Mouse (Mus musculus): ENCODE data around the gene Ttc30a1. TPM values are rescaled to one million over a fixed set of nuclear protein-coding genes. Genes with fewer than 3 reads are reported as not detected.
"Not testable (repeated sequence)": the region's sequence is repeated elsewhere in the genome, so short reads cannot be mapped to it uniquely, and the experiment has no call there.

The Ttc30a1 gene
- polyA plus RNA-seq, 1 experiment, result not detected

- 41% methylated on average over 4 of the region's 4 CpGs for WGBS
- H3K4me3 ChIP-seq (ENCODE audit: insufficient read depth, low read depth, low read length), result no peak overlapping the region
- TF ChIP-seq CTCF (IDR thresholded peaks at IDR 0.05; ENCODE audit: insufficient read depth, low read depth, low read length) (no peak), POLR2A (IDR thresholded peaks at IDR 0.05; ENCODE audit: insufficient read depth, low read depth, low read length) (no peak)
- peak overlapping the region; percentile 6 for H3K27ac ChIP-seq (ENCODE audit: insufficient read depth, low read depth, low read length)
- H3K4me1 ChIP-seq (ENCODE audit: control insufficient read depth, insufficient read depth, low read length), result peaks cover 10% of the 10 kb centered on the region
Measured at GRCm38 (mm10) chr2:75988378-75988777, 6.6 kb upstream of the Ttc30a1 start.

DNA sequence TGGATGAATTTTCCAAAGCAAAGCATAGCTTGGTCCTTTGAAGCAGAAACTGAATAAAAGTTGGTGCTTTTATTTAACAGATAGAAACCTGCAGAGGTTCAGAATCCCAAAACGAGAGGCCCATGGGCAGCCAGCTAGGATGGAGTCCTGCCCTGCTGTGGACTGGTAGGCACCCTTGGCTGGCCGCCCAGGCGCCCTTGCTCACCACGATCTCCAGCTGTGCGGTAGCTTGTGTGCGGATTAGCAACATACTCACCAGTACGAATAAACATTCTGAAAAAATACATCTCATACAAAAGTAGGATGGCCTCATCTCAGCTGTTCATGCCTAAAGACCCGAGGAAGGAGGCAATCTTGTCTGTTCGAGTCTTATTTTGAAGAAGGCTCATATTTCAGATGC, 6.0 kb upstream of the Ttc30a1 start:
- 58% methylated on average over 9 of the region's 9 CpGs for WGBS
- H3K27ac ChIP-seq (ENCODE audit: insufficient read depth, low read depth, low read length), result no peak overlapping the region
- TF ChIP-seq CTCF (IDR thresholded peaks at IDR 0.05; ENCODE audit: insufficient read depth, low read depth, low read length), result no peak
- no peak for TF ChIP-seq POLR2A (IDR thresholded peaks at IDR 0.05; ENCODE audit: insufficient read depth, low read depth, low read length)
- H3K4me1 ChIP-seq (ENCODE audit: control insufficient read depth, insufficient read depth, low read length), result peaks cover 10% of the 10 kb centered on the region
- no peak overlapping the region for H3K4me3 ChIP-seq (ENCODE audit: insufficient read depth, low read depth, low read length)

DNA sequence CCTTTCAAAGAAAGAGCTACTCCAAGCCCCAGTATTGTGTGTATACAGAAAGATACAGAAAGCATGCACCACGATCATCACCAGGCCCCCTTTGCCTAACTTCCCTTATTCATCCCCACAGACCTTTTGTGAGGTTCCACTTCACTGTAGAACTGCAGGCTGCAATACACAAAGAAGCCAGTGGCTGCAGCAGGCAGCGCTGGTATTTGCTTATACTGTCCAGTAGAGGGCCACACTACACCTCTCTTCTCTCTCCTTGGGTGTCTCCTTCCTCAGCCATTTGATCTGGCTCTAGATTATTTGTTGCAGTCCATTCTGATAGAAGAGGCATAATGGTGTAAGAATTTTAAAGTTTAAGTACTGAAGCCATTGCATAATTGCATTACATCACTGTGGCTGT, 3.4 kb upstream of the Ttc30a1 start:
- TF ChIP-seq CTCF (IDR thresholded peaks at IDR 0.05; ENCODE audit: insufficient read depth, low read depth, low read length) (peak; percentile 26; the same call in 1 of the 2 replicates), POLR2A (IDR thresholded peaks at IDR 0.05; ENCODE audit: insufficient read depth, low read depth, low read length) (no peak)
- Histone ChIP-seq H3K4me3 (ENCODE audit: insufficient read depth, low read depth, low read length) (no peak overlapping the region), H3K4me1 (ENCODE audit: control insufficient read depth, insufficient read depth, low read length) (peaks cover 10% of the 10 kb centered on the region; the same call in 1 of the 2 replicates), H3K27ac (ENCODE audit: insufficient read depth, low read depth, low read length) (no peak overlapping the region)
- WGBS, result 3% methylated on average over 2 of the region's 2 CpGs

GRCm38 (mm10) chr2:75983847-75984246, 2.1 kb upstream of the Ttc30a1 start:
- WGBS, result 87% methylated on average over 3 of the region's 3 CpGs
- TF ChIP-seq POLR2A (IDR thresholded peaks at IDR 0.05; ENCODE audit: insufficient read depth, low read depth, low read length) (no peak), CTCF (IDR thresholded peaks at IDR 0.05; ENCODE audit: insufficient read depth, low read depth, low read length) (no peak)
- no peak overlapping the region for H3K27ac ChIP-seq (ENCODE audit: insufficient read depth, low read depth, low read length)
- H3K4me3 ChIP-seq (ENCODE audit: insufficient read depth, low read depth, low read length), result no peak overlapping the region
- H3K4me1 ChIP-seq (ENCODE audit: control insufficient read depth, insufficient read depth, low read length), result peaks cover 10% of the 10 kb centered on the region; the same call in 1 of the 2 replicates

- Histone ChIP-seq H3K4me1 (ENCODE audit: control insufficient read depth, insufficient read depth, low read length) (peaks cover 10% of the 10 kb centered on the region; the same call in 1 of the 2 replicates), H3K4me3 (ENCODE audit: insufficient read depth, low read depth, low read length) (no peak overlapping the region), H3K27ac (ENCODE audit: insufficient read depth, low read depth, low read length) (no peak overlapping the region)
- no peak for TF ChIP-seq CTCF (IDR thresholded peaks at IDR 0.05; ENCODE audit: insufficient read depth, low read depth, low read length)
- TF ChIP-seq POLR2A (IDR thresholded peaks at IDR 0.05; ENCODE audit: insufficient read depth, low read depth, low read length), result no peak
- 98% methylated on average over 3 of the region's 3 CpGs for WGBS
Measured at GRCm38 (mm10) chr2:75983091-75983490, 1.3 kb upstream of the Ttc30a1 start.

DNA sequence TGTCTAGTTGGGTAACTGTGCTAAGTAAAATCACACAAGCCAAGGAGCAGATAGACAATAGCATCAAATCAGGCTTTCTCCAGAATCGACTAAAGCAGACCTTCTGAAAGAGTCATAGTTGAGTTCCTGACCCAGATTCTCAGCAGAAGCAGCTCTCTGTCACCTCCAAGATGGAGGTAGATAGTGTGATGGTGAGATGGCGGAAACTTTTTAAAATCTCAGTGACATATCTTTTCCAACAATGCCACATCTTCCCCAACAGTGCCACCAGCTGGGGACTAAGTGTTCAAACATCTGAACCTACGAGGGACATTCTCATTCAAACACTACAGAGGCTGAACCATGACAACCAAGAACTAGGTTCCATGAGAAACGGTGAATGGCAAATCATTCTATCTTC, 859 bp upstream of the Ttc30a1 start:
- Histone ChIP-seq H3K27ac (ENCODE audit: insufficient read depth, low read depth, low read length) (no peak overlapping the region), H3K4me3 (ENCODE audit: insufficient read depth, low read depth, low read length) (no peak overlapping the region), H3K4me1 (ENCODE audit: control insufficient read depth, insufficient read depth, low read length) (peaks cover 8% of the 10 kb centered on the region; the same call in 1 of the 2 replicates)
- WGBS, result 95% methylated on average over 4 of the region's 4 CpGs
- TF ChIP-seq CTCF (IDR thresholded peaks at IDR 0.05; ENCODE audit: insufficient read depth, low read depth, low read length) (no peak), POLR2A (IDR thresholded peaks at IDR 0.05; ENCODE audit: insufficient read depth, low read depth, low read length) (no peak)

DNA sequence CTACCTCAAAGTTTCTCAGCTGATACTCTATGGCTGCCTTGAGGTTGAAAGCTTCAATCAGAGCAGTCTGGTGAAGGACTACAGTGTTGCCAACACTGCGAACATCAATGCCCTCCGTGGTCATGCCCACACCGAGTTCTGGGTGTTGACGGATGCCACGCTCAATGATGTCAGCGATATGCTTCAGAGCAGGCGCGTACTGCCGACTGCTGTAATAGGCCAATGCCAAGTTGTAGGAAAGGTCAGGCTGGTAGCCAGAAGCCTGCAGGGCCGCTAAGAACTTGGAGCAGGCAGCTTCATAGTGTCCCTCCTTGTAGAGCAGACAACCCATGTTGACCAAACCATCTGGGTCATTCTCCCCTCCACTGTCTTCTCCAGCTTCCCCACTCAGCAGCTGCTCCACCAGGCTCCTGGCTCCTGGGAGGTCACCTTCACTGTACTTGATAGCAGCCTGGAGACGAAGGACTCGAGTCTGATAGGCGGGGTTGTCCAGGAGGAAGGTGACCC, 781 bp downstream of the Ttc30a1 start:
- peak overlapping the region; percentile 52 for H3K4me3 ChIP-seq (ENCODE audit: insufficient read depth, low read depth, low read length)
- H3K27ac ChIP-seq (ENCODE audit: insufficient read depth, low read depth, low read length); H3K4me1 ChIP-seq (ENCODE audit: control insufficient read depth, insufficient read depth, low read length): not testable (repeated sequence)
- 98% methylated on average over 13 of the region's 13 CpGs for WGBS

- not testable (repeated sequence) for H3K4me3 ChIP-seq (ENCODE audit: insufficient read depth, low read depth, low read length); H3K4me1 ChIP-seq (ENCODE audit: control insufficient read depth, insufficient read depth, low read length); H3K27ac ChIP-seq (ENCODE audit: insufficient read depth, low read depth, low read length)
- 30% methylated on average over 22 of the region's 24 CpGs for WGBS
Measured at GRCm38 (mm10) chr2:75977752-75978368, 3.9 kb downstream of the Ttc30a1 start, which contains the start of gene Ttc30a2. TSS of gene Ttc30a2 (minus strand) at chr2:75978170.

- not testable (repeated sequence) for H3K27ac ChIP-seq (ENCODE audit: insufficient read depth, low read depth, low read length); H3K4me3 ChIP-seq (ENCODE audit: insufficient read depth, low read depth, low read length); H3K4me1 ChIP-seq (ENCODE audit: control insufficient read depth, insufficient read depth, low read length)
- WGBS, result 83% methylated on average over 2 of the region's 2 CpGs
Measured at GRCm38 (mm10) chr2:75976070-75976469, 5.7 kb downstream of the Ttc30a1 start.

DNA sequence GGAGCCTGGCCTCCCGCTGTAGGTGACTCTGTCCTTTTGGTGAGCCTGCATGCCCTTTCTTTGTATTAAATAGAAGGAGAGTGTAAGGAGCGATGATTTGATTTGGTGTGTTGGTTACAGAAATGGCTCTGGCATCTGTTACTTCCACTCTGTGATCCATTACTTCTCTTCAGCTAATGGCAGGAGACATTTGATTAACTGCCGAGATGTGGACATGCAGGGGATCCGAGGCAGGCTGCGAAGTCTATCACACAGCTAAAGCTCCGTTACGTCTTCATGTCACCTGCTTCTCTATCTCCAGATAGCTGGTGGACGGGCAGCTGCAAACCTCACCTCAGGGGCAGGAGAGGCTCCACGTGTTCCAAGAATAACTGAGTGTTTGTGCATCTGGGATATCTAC, 7.6 kb downstream of the Ttc30a1 start:
- no peak overlapping the region for H3K4me3 ChIP-seq (ENCODE audit: insufficient read depth, low read depth, low read length)
- no peaks in the 10 kb centered on the region for H3K4me1 ChIP-seq (ENCODE audit: control insufficient read depth, insufficient read depth, low read length)
- 81% methylated on average over 9 of the region's 9 CpGs for WGBS
- TF ChIP-seq POLR2A (IDR thresholded peaks at IDR 0.05; ENCODE audit: insufficient read depth, low read depth, low read length) (no peak), CTCF (IDR thresholded peaks at IDR 0.05; ENCODE audit: insufficient read depth, low read depth, low read length) (no peak)
- no peak overlapping the region for H3K27ac ChIP-seq (ENCODE audit: insufficient read depth, low read depth, low read length)

Measured in olfactory bulb, adult 2 months (tissue).